Mouse (Mus musculus): ENCODE measurements around the gene Gm21541.
"Not testable (repeated sequence)": the region's sequence is repeated elsewhere in the genome, so short reads cannot be mapped to it uniquely, and the experiment has no call there.

The Gm21541 gene

DNA sequence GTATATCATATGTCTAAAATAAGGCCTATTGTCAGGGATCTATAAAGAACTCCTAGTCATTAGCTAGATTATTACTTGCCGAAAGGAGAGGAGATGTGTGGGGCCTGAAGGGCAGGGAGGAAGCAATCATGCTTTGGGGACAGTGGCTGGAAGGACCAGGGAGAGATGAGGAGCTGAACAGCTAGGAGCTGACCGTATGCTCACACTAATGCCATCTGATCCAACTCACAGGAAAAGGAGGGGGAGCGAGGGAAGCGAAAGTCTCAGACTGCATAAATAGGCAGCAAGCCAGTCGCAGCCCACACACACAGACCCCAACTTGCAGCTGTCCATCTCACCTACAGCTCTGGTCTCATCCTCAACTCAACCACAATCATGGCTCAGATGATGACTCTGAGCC is at the start of gene Gm21541:
TSS of gene Gm21541 (plus strand) at position 301 of the 400 bp plus-strand sequence.
- not testable (repeated sequence) for DNase-seq

DNA sequence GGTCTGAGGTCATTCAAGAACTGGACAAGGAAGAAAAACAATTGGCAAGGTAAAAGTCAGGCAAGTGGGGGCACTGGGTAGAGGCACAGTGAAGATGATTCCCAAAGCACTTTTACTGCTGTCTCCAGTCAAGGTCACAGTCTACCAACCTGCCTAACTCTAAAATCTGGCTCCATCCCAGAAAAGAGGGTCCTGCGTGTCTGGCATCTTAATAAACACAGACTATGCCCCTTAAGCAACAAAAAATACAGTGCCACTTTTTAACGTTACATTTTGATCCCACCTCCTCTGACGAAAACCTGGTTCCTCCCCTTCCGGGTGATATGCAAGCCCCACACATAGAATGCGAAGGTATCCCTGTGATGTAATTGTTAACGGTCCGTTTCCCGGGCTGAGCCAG is 37.9 kb downstream of the Gm21541 start, which contains the start of gene Gm20878:
TSS of gene Gm20878 (plus strand) at position 301 of the 400 bp plus-strand sequence.
- DNase-seq = not testable (repeated sequence)

Data from embryo, embryonic 11 days (tissue).